ENCODE assay signal across 15 mouse cellular contexts in the genomic region with DNA sequence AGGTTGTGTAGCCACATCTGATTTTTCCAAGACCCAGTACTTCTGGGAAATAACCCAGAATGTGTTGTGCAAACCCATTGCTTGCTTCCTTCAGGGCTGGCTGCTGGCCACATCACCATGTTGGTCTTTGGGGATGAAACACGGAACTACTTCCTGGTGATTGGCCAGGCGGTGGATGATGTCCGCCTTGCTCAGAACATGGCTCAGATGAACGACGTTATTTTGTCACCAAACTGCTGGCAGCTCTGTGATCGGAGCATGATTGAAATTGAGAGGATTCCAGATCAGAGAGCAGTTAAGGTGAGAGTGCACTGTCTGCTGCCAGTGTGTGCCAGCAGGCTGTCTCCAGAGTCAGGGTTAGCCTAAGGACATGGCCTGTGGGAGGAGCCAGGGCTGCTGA. TPM values are rescaled to one million over a fixed set of nuclear protein-coding genes. Genes with fewer than 3 reads are reported as not detected.
DNase-seq lines count a peak whose midpoint lies in the region; ATAC-seq and TF ChIP-seq lines count a peak whose summit lies in the region.
"Had no signal": no experiment of that assay in that cellular context is flagged by ENCODE, and none has a peak within 500 bp of the region (broad histone marks: within the 10 kb centered on the region; RNA-seq: fewer than 3 reads in every experiment).

No protein-coding gene starts in this region.

- TF ChIP-seq EP300 in liver, postnatal 0 days (IDR thresholded peaks at IDR 0.05; ENCODE audit: low read depth): no peak

- no peak for TF ChIP-seq POLR2A in liver, adult 2 months (IDR thresholded peaks at IDR 0.05; ENCODE audit: extremely low read depth, insufficient read depth, low read length)

- H3K79me2 ChIP-seq in liver, adult 2 months (ENCODE audit: control insufficient read depth, insufficient read depth, low read length): no peaks in the 10 kb centered on the region

- H3K9ac ChIP-seq in liver, adult 2 months (ENCODE audit: low read depth, low read length): no peak overlapping the region
- no peak overlapping the region for H3K9ac ChIP-seq in liver, postnatal 0 days (replicated peaks)
- H3K9ac ChIP-seq: embryonic facial prominence, embryonic 13.5 days; hindbrain, embryonic 12.5 days; midbrain, embryonic 13.5 days had no signal

- DNase-seq in gastrocnemius, adult 18-20 months (ENCODE audit: low spot score): peak; percentile 40
- DNase-seq in gastrocnemius, postnatal 10 days: no peak
- DNase-seq in liver, adult 2 months (ENCODE audit: extremely low read depth, low read depth, low spot score): peak; percentile 94
- no peak for DNase-seq in liver, postnatal 0 days
- DNase-seq in gastrocnemius, postnatal 25 days: peak; percentile 38
- peak; percentile 5 for DNase-seq in lung, postnatal 25 days (ENCODE audit: low spot score)
- DNase-seq in retina, embryonic 14.5 days (ENCODE audit: low spot score): no peak
- DNase-seq in right cerebral cortex, postnatal 14 days: no peak
- DNase-seq: B cell, adult 2 months; thymus, postnatal 25 days had no signal

- 22% methylated on average over 6 of the region's 6 CpGs for whole genome bisulfite sequencing in liver, adult 2 months
- WGBS in liver, postnatal 0 days (ENCODE audit: insufficient replicate concordance): 83% methylated on average over 6 of the region's 6 CpGs

- H3K4me2 ChIP-seq in liver, postnatal 0 days (ENCODE audit: low read depth, low read length): no peak overlapping the region
- H3K4me2 ChIP-seq: embryonic facial prominence, embryonic 13.5 days; hindbrain, embryonic 12.5 days; midbrain, embryonic 13.5 days had no signal

- H3K36me3 ChIP-seq in liver, adult 2 months (ENCODE audit: control insufficient read depth, insufficient read depth, low read length): no peaks in the 10 kb centered on the region
- no peaks in the 10 kb centered on the region for H3K36me3 ChIP-seq in liver, postnatal 0 days (replicated peaks; ENCODE audit: insufficient read depth, low read length)
- H3K36me3 ChIP-seq: embryonic facial prominence, embryonic 13.5 days; hindbrain, embryonic 12.5 days; midbrain, embryonic 13.5 days had no signal

- no peaks in the 10 kb centered on the region for H3K27me3 ChIP-seq in liver, adult 2 months (ENCODE audit: control insufficient read depth, insufficient read depth, low read length)
- no peaks in the 10 kb centered on the region for H3K27me3 ChIP-seq in liver, postnatal 0 days (ENCODE audit: insufficient read depth, low read length)
- H3K27me3 ChIP-seq: embryonic facial prominence, embryonic 13.5 days; hindbrain, embryonic 12.5 days; midbrain, embryonic 13.5 days had no signal

- TF ChIP-seq CTCF in liver, adult 2 months (IDR thresholded peaks at IDR 0.05; ENCODE audit: low read depth, low read length): no peak
- TF ChIP-seq CTCF in liver, postnatal 0 days (IDR thresholded peaks at IDR 0.05; ENCODE audit: low read depth): no peak

- no peak for ATAC-seq in liver, postnatal 0 days
- ATAC-seq: intestine, postnatal 0 days; midbrain, embryonic 13.5 days had no signal

- no peak overlapping the region for H3K4me3 ChIP-seq in liver, adult 2 months (ENCODE audit: insufficient read depth, low read depth, low read length)
- no peak overlapping the region for H3K4me3 ChIP-seq in liver, postnatal 0 days (ENCODE audit: low read depth, low read length)
- H3K4me3 ChIP-seq: embryonic facial prominence, embryonic 13.5 days; hindbrain, embryonic 12.5 days; midbrain, embryonic 13.5 days had no signal

- 0 out of 2 replicates have a peak overlapping the region, but pooled peaks have one; percentile 53 for H3K27ac ChIP-seq in liver, adult 2 months (replicated peaks; ENCODE audit: insufficient read depth, low read depth, low read length)
- no peak overlapping the region for H3K27ac ChIP-seq in liver, postnatal 0 days (ENCODE audit: low read depth)
- H3K27ac ChIP-seq: embryonic facial prominence, embryonic 13.5 days; hindbrain, embryonic 12.5 days; midbrain, embryonic 13.5 days had no signal

- no peaks in the 10 kb centered on the region for H3K9me3 ChIP-seq in liver, postnatal 0 days (ENCODE audit: low read length)
- H3K9me3 ChIP-seq: embryonic facial prominence, embryonic 13.5 days; hindbrain, embryonic 12.5 days; midbrain, embryonic 13.5 days had no signal

- peaks cover 5% of the 10 kb centered on the region for H3K4me1 ChIP-seq in liver, adult 2 months (ENCODE audit: control insufficient read depth, insufficient read depth, low read length)
- peaks cover 4% of the 10 kb centered on the region; the same call in 1 of the 2 replicates for H3K4me1 ChIP-seq in liver, postnatal 0 days (ENCODE audit: insufficient read depth)
- H3K4me1 ChIP-seq: embryonic facial prominence, embryonic 13.5 days; hindbrain, embryonic 12.5 days; midbrain, embryonic 13.5 days had no signal

RNA-seq across cellular contexts. Expression of gene Adcy10, which starts 25.2 kb away (rescaled TPM):
- total RNA-seq in gastrocnemius, adult 18-20 months (2021): not detected
- total RNA-seq in gastrocnemius, postnatal 10 days (2021): under 1 TPM in 1 of 2 experiments, not detected in 1; 0.12 TPM
- total RNA-seq in liver, adult 2 months (2014; rRNA removed): 0.13 and 0.18 TPM in 2 replicates
- polyA plus RNA-seq in liver, adult 2 months (2012; rRNA removed): not detected in 2 replicates
- 0.08 and 0.19 TPM in 2 replicates for polyA plus RNA-seq in liver, postnatal 0 days (2015; fragmentation: Nextera tagmentation; extraction: Ambion mirVana)
- under 1 TPM in 1 of 2 experiments, not detected in 1; 0.40 TPM for total RNA-seq in gastrocnemius, postnatal 25 days (2021)
- polyA plus RNA-seq: intestine, postnatal 0 days; lung, embryonic 16.5 days had no signal

RNA-seq across cellular contexts. Expression of gene Mpc2, which starts 49.7 kb away (rescaled TPM):
- total RNA-seq in gastrocnemius, adult 18-20 months (2021): 100 to 1,000 TPM; 282 to 321 TPM
- total RNA-seq in gastrocnemius, postnatal 10 days (2021): 100 to 1,000 TPM; 148 to 186 TPM
- total RNA-seq in liver, adult 2 months (2014; rRNA removed): 279 and 312 TPM in 2 replicates
- 227 and 264 TPM in 2 replicates for polyA plus RNA-seq in liver, adult 2 months (2012; rRNA removed)
- 858 and 927 TPM in 2 replicates for polyA plus RNA-seq in liver, postnatal 0 days (2015; fragmentation: Nextera tagmentation; extraction: Ambion mirVana)
- 100 to 1,000 TPM; 333 to 337 TPM for total RNA-seq in gastrocnemius, postnatal 25 days (2021)

RNA-seq across cellular contexts. Expression of gene Dcaf6, which starts 49.9 kb away (rescaled TPM):
- total RNA-seq in gastrocnemius, adult 18-20 months (2021): 100 to 1,000 TPM; 277 to 293 TPM
- total RNA-seq in gastrocnemius, postnatal 10 days (2021): 100 to 1,000 TPM; 128 to 135 TPM
- total RNA-seq in liver, adult 2 months (2014; rRNA removed): 38.9 and 43.2 TPM in 2 replicates
- polyA plus RNA-seq in liver, adult 2 months (2012; rRNA removed): 16.5 and 20.5 TPM in 2 replicates
- polyA plus RNA-seq in liver, postnatal 0 days (2015; fragmentation: Nextera tagmentation; extraction: Ambion mirVana): 17.0 and 17.4 TPM in 2 replicates
- total RNA-seq in gastrocnemius, postnatal 25 days (2021): 100 to 1,000 TPM; 202 to 262 TPM

Comparison
In these comparisons a context has a peak if more than half of its experiments do, and no peak if none do; other contexts are left out.
1. DNase-seq: peak in gastrocnemius, adult 18-20 months (single experiment), liver, adult 2 months (single experiment), gastrocnemius, postnatal 25 days (single experiment) and lung, postnatal 25 days (single experiment); none in gastrocnemius, postnatal 10 days (single experiment), liver, postnatal 0 days (single experiment), retina, embryonic 14.5 days (single experiment) and right cerebral cortex, postnatal 14 days (single experiment).